Mouse (Mus musculus) embryonic facial prominence, embryonic 10.5 days (tissue): ENCODE data around the gene Hmga1b. TPM values are rescaled to one million over a fixed set of nuclear protein-coding genes. Genes with fewer than 3 reads are reported as not detected.
"Not testable (repeated sequence)": the region's sequence is repeated elsewhere in the genome, so short reads cannot be mapped to it uniquely, and the experiment has no call there.

Experiments
- DNase-seq: peaks from one replicate; pipeline ENCODE4 v3.0.0-alpha.2; 2017; ENCODE audit warnings: low spot score
- H3K27ac ChIP-seq: fragments of 300-500 bp; sonication (generic); replicated peaks from 2 replicates; pipeline ENCODE4 v1.5.1; 2016; ENCODE audit warnings: mild to moderate bottlenecking
- H3K27me3 ChIP-seq: fragments of 300-500 bp; sonication (generic); replicated peaks from 2 replicates; pipeline ENCODE4 v1.6.1; 2016; ENCODE audit warnings: low read depth, mild to moderate bottlenecking; ENCODE audit not compliant: poor library complexity, severe bottlenecking
- H3K36me3 ChIP-seq: fragments of 300-500 bp; sonication (generic); replicated peaks from 2 replicates; pipeline ENCODE4 v1.6.1; 2016; ENCODE audit warnings: mild to moderate bottlenecking, moderate library complexity
- H3K4me1 ChIP-seq: fragments of 300-500 bp; sonication (generic); 2 replicates; pipeline ENCODE4 v1.6.1; 2016
- H3K4me3 ChIP-seq: fragments of 300-500 bp; sonication (generic); 2 replicates; pipeline ENCODE4 v1.5.1; 2016; ENCODE audit warnings: mild to moderate bottlenecking, moderate library complexity
- H3K9me3 ChIP-seq: fragments of 300-500 bp; sonication (generic); 2 replicates; pipeline ENCODE4 v1.6.1; 2016; ENCODE audit warnings: mild to moderate bottlenecking
- WGBS: fragments of 180-500 bp; shearing (Covaris S2); methylation state at CpG from one replicate; pipeline ENCODE4 v1.1.7; 2016; 5-methylcytosine and 5-hydroxymethylcytosine counted together
- polyA plus RNA-seq: library from polyadenylated mRNA; unstranded; fragments of >200 nt; fragmentation: Nextera tagmentation; extraction: Ambion mirVana; gene quantifications from 2 replicates; pipeline ENCODE4 v1.2.1, GENCODE M21; 2016

Gene Hmga1b
- polyA plus RNA-seq, 1 experiment from 2014 or later, result 10.5 TPM

DNA sequence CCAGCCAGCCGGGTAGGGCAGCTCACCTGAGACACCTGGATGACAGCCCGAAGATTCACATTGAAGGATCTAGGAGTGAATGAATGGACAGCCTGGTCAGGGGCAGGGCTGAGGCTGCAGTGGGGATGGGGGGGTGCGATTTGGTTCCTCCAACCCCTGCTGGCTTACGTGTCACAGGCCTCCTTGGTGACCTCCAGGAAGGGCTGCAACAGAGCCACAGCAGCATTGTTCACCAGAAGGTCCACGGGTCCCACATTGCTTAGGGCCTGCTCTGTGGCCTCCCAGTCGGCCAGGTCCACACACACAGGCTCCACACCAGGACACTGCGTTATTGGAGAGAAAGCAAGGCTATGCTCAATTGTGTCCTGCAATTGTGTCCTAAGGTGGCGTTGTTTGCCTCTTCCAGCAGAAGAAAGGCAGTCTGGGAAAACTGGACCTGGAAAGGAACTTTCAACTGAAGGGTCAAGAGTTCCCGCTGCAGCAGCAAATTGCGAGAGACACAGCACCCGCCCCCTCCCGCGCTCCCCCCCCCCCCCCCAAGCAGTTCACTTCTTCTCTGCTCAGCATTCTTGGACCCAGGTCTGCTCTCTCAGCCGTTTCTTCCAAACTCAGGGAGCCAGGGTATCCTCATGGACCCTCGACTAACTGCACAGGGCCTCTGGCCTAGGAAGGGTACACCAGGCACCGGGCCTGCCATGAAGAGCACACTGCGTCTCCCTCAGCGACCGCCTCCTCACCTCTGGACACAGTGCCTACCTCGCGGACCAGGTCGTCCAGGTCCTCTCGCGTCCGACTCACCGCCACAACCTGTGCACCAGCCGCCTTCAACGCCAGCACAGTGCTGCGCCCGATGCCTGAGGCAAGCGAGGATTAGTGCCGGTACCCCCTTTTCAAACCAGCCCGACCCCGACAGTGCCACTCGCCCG, 36.1 kb upstream of the Hmga1b start:
- 18% methylated on average over 36 of the region's 36 CpGs for WGBS
- Histone ChIP-seq H3K4me1 (peaks cover 38% of the 10 kb centered on the region), H3K9me3 (no peaks in the 10 kb centered on the region), H3K36me3 (no peaks in the 10 kb centered on the region; the same call in 1 of the 2 replicates), H3K4me3 (peak overlapping the region; percentile 77), H3K27ac (peak overlapping the region; percentile 71; the same call in 1 of the 2 replicates), H3K27me3 (peaks cover 76% of the 10 kb centered on the region)
- no peak for DNase-seq

DNA sequence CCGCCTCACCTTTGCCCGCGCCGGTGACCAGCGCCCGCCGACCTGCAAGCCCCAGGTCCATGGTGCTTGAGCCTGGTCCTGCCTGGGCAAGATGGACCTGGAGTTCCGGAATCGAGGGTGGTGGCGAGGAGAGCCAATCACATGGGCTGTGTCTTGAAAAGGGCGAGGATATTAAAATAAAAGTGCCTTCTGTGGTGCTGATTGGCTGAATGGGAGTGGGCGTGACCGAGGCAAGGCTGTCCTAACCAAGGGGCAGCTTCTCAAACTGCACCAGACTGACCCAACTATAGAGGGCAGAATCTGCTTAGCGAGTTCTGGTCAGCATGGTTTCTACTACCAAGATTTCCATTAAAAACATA, 35.4 kb upstream of the Hmga1b start, which contains the start of gene Dcxr:
Gene Dcxr, minus strand, starts transcription at position 113 of the 359 bp plus-strand sequence.
- H3K27ac ChIP-seq, result peak within 1 kb of the TSS; percentile 71; the same call in 1 of the 2 replicates
- peaks cover 35% of the 10 kb centered on the region for H3K4me1 ChIP-seq
- peak; percentile 90 for DNase-seq
- WGBS, result under 1% methylated on average over 14 of the region's 14 CpGs
- H3K4me3 ChIP-seq, result peak within 1 kb of the TSS; percentile 77
- peaks cover 77% of the 10 kb centered on the region for H3K27me3 ChIP-seq
- no peaks in the 10 kb centered on the region; the same call in 1 of the 2 replicates for H3K36me3 ChIP-seq
- no peaks in the 10 kb centered on the region for H3K9me3 ChIP-seq

DNA sequence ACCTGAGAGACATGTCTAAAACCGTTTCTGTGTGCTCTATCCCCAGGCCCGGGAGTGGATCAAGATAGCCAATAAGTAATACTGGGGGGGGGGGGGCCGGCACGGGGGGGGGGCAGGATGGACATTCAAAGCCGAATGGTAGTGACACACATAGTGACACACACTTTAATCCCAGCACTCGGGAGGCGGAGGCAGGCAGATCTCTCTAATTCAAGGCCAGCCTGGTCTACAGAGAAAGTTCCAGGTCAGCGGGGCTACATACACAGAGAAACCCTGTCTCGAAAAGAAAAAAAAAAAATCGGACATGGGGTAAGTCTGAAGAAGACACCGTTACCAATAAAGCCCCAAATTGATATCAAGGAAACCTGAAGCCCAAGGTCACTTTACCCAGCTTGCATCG, 35.0 kb upstream of the Hmga1b start:
- H3K4me3 ChIP-seq, result peak overlapping the region; percentile 77
- H3K27ac ChIP-seq, result no peak overlapping the region
- peaks cover 31% of the 10 kb centered on the region for H3K4me1 ChIP-seq
- no peak for DNase-seq
- H3K27me3 ChIP-seq, result peaks cover 72% of the 10 kb centered on the region
- 61% methylated on average over 12 of the region's 12 CpGs for WGBS
- H3K36me3 ChIP-seq, result no peaks in the 10 kb centered on the region; the same call in 1 of the 2 replicates
- H3K9me3 ChIP-seq, result no peaks in the 10 kb centered on the region

DNA sequence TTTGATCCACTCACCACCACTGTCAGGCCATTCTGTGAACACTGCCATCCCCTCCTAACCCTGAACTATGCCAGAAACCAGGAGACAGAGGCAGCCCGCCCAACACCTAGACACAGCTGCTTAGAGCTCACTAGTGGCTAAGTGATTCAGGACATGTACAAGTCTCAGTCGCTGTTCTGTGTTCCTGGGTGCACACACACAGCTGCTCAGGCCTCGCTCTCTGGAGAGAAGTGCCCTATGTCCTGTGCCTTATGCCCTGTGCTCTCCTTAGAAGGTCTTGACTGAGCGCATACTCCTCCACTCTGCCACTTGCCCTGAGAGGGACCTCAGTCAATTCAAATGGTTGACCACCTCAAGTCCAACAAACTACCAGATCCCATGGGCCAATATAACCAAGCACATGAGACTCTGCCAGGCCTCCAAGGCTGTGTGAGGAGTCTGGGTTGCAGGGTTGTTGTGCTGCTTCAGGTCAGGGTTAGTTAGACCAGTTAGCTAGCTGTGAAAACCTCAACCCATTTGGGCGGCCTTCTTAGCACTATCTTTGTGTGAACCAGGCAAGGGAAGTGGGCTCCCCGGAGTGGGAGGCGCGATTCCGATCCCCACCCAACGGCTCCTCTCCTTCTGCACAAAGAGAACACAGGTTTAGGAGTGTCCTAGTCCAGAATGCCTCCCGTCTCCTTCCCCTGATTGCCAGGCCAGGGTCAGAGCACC, 33.9 kb upstream of the Hmga1b start:
- no peak for DNase-seq
- Histone ChIP-seq H3K27me3 (peaks cover 61% of the 10 kb centered on the region), H3K27ac (peak overlapping the region; percentile 71; the same call in 1 of the 2 replicates), H3K9me3 (no peaks in the 10 kb centered on the region), H3K36me3 (no peaks in the 10 kb centered on the region), H3K4me3 (peak overlapping the region; percentile 41), H3K4me1 (peaks cover 28% of the 10 kb centered on the region)
- 70% methylated on average over 11 of the region's 11 CpGs for WGBS

DNA sequence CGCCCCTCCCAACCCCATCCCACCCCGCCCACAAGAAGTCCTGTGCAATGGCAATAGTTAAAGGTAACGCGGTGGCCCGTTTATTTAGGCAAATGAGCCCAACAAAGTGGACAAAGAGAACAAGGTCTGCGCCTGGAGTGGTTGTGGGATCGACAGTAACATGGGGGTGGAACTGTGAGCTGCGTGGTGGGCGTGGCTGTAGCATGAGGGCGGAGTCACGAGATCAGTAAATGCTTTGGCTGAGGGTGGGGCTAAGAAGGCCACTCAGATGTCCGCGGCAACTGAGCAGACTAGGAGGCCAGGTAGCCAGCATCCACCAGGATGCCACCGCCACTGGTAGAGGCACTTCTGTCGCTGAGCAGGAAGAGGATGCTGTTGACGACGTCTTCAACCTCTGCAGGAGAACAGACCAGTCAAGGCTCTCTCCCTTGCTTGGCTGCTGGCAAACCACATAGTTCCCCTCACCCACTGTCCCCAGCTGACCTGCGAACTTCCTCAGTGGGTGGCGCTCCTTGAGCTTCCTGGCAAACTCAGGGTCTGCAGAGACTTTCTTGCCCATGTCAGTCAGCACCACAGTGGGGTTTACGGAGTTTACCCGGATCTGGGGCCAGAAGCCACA, 33.1 kb upstream of the Hmga1b start:
- peaks cover 28% of the 10 kb centered on the region for H3K4me1 ChIP-seq
- H3K27me3 ChIP-seq, result peaks cover 55% of the 10 kb centered on the region
- not testable (repeated sequence) for H3K9me3 ChIP-seq, H3K36me3 ChIP-seq
- peak overlapping the region; percentile 41 for H3K4me3 ChIP-seq
- peak; percentile 76 for DNase-seq
- H3K27ac ChIP-seq, result peak overlapping the region; percentile 71; the same call in 1 of the 2 replicates
- 1% methylated on average over 18 of the region's 21 CpGs for WGBS

DNA sequence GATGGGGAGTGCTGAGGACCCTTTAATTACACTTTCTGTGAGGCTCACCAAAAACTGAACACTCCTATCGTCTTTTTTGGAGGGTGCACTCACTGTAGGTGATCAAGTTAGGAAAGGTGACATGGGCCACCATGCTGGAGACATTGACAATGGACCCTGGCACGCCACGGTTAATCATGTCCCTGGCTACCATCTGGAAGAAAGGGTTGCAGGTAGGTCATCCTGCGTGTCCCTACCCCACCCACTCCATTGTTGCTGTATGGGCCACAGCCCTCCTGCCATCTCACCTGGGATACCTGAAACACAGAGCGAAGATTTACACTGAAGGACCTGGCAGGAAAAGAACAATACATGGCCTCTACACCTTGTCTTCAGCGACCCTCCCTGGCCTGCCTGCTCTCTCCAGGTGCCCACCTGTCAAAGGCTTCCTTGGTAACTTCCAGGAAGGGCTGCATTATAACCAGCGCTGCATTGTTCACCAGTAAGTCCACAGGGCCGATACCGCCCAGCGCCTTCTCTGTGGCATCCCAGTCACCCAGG, 32.2 kb upstream of the Hmga1b start:
- peaks cover 28% of the 10 kb centered on the region for H3K4me1 ChIP-seq
- peaks cover 51% of the 10 kb centered on the region for H3K27me3 ChIP-seq
- no peaks in the 10 kb centered on the region for H3K36me3 ChIP-seq
- WGBS, result 85% methylated on average over 10 of the region's 10 CpGs
- H3K9me3 ChIP-seq, result no peaks in the 10 kb centered on the region
- no peak overlapping the region for H3K4me3 ChIP-seq
- DNase-seq, result no peak
- no peak overlapping the region for H3K27ac ChIP-seq

DNA sequence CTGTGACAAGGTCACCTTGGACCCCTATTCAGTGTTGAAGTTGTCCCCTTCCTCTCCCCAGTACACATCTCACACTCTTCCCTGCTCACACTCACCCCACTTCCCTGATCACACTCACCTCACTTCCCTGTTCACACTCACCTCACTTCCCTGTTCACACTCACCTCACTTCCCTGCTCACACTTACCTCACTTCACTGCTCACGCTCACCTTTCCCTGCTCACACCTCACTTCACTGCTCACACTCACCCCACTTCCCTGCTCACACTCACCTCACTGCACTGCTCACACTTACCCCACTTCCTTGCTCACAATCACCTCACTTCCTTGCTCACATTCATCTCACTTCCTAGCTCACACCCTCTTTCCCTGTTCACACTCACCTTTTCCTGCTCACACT, 31.2 kb upstream of the Hmga1b start:
- Histone ChIP-seq H3K9me3 (no peaks in the 10 kb centered on the region), H3K4me1 (peaks cover 24% of the 10 kb centered on the region), H3K27ac (no peak overlapping the region), H3K4me3 (no peak overlapping the region), H3K36me3 (no peaks in the 10 kb centered on the region), H3K27me3 (peaks cover 41% of the 10 kb centered on the region)
- WGBS, result 92% methylated on average over 1 of the region's 1 CpGs
- DNase-seq, result no peak

DNA sequence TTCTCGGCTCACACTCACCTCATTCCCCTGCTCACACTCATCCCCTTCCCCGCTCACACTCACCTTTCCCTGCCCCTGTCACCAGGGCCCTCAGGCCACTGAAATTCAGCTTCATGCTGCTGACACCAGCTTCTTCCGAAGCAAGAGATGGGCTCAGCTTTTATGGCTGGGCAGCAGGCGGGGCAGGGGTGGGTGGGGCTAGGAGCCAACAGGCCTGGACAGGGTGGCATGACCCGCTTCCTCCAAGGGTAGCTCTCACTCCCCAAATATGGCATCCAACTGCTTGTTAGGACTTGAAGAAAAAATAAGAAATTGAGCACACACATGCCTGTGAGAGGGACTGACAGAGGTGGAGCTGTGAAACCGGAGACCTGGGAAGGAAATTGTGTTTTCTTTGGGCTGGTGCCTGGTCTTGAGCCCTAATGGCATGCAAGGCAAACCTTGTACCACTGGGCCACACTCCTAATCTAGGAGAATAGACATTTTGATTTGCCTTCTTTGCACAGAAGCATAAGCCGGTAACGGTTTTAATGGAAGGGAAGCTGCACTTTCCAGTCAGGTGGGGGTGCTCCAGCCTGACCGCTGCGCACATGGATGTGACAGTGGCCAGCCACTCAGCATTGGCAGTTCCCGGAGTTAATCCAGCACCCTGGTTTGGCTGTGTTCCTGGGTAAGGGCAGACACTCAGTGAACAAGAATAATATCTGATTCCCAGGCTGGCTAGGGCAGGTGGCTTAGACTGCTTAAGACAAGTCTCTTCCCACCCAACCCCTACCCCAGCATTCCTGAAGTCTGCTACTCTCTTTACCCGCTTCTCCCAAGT, 30.5 kb upstream of the Hmga1b start, which contains the start of gene Cbr2:
Gene Cbr2, minus strand, starts transcription at position 257 of the 823 bp plus-strand sequence.
- peak; percentile 18 for DNase-seq
- no peak within 1 kb of the TSS for H3K4me3 ChIP-seq
- H3K36me3 ChIP-seq, result no peaks in the 10 kb centered on the region
- H3K27me3 ChIP-seq, result peaks cover 38% of the 10 kb centered on the region
- 77% methylated on average over 12 of the region's 12 CpGs for WGBS
- H3K9me3 ChIP-seq, result no peaks in the 10 kb centered on the region
- no peak within 1 kb of the TSS for H3K27ac ChIP-seq
- peaks cover 17% of the 10 kb centered on the region for H3K4me1 ChIP-seq

DNA sequence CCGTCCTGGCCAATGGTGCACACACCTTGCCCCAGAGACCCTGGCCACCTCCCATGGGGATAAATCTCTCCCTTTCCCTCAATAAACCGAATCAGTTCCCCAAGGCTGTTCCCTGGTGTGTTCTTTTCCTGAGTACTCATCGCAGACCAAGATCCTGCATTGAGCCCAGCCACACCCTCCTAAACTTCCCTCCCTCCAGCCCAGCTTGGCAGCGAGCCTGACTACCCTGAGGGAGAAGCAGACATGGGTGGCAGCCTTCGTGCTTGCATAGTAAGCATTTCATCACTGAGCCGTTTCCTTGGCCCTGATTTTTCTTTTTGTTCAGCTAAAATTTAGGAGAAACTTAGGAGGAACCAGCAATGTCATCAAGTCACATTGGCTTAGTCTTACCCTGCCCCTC, 29.1 kb upstream of the Hmga1b start:
- Histone ChIP-seq H3K9me3 (no peaks in the 10 kb centered on the region), H3K27ac (no peak overlapping the region), H3K4me3 (no peak overlapping the region), H3K36me3 (no peaks in the 10 kb centered on the region), H3K27me3 (peaks cover 31% of the 10 kb centered on the region), H3K4me1 (peaks cover 13% of the 10 kb centered on the region)
- WGBS, result 69% methylated on average over 6 of the region's 6 CpGs
- DNase-seq, result no peak

DNA sequence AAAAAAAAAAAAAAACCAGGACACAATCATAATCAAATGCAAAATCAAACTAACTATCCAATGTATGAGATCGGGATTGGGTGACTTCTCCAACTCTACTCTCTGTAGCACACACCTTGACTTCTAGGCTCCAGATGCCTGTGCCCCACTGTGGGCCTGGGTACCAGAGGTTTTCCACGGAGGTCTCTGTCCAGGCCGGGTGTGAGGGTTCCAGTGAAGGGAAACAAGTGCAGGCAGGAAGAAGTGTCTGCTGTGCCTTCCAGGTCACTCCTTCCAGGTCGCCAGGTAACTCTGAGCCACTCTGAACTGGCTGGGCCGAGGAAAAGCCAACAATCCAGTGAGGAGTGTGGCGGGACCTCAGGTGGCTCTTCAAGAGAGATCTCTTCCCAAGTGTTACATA, 26.2 kb upstream of the Hmga1b start:
- DNase-seq, result no peak
- Histone ChIP-seq H3K9me3 (no peaks in the 10 kb centered on the region), H3K27me3 (peaks cover 7% of the 10 kb centered on the region), H3K4me1 (peaks cover 3% of the 10 kb centered on the region; the same call in 1 of the 2 replicates), H3K27ac (no peak overlapping the region), H3K36me3 (no peaks in the 10 kb centered on the region), H3K4me3 (no peak overlapping the region)
- 77% methylated on average over 6 of the region's 6 CpGs for WGBS

DNA sequence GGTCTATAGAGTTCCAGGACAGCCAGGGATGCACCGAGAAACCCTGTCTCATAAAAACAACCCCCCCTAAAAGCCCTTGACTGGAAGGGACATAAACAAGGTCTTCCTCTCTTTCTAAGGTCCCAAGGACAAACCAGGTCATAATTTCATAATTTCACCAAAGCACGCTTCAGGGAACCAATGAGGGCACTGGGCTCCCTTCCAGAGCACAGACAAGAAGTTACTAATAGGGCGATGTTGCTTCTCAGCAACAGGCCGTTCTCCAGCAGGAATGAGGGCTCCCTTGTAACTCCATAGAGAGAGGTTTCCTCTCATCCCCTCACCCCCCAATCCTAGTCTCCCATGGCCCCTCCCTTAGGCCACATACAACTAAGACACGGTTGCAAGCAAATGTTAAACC, 21.6 kb upstream of the Hmga1b start:
- no peak overlapping the region for H3K4me3 ChIP-seq
- no peak overlapping the region for H3K27ac ChIP-seq
- no peaks in the 10 kb centered on the region for H3K27me3 ChIP-seq
- H3K4me1 ChIP-seq, result no peaks in the 10 kb centered on the region
- no peak for DNase-seq
- no peaks in the 10 kb centered on the region for H3K36me3 ChIP-seq
- no peaks in the 10 kb centered on the region for H3K9me3 ChIP-seq
- WGBS, result 92% methylated on average over 5 of the region's 5 CpGs
